Mouse (Mus musculus) G1E-ER4 (cell line): ENCODE data around the gene Serpinb9. TPM values are rescaled to one million over a fixed set of nuclear protein-coding genes. Genes with fewer than 3 reads are reported as not detected.

Source experiments
- GATA1 ChIP-seq: IDR thresholded peaks from one replicate; pipeline ENCODE4 v1.8.0; 2012; ENCODE audit warnings: low read length, inconsistent platforms
- polyA plus RNA-seq: library from polyadenylated mRNA; stranded (reverse); fragments of >175 nt; gene quantifications from 2 replicates; pipeline ENCODE4 v1.2.3, GENCODE M21; 2012

The Serpinb9 gene
- polyA plus RNA-seq, 1 experiment, result 0.11 TPM

DNA sequence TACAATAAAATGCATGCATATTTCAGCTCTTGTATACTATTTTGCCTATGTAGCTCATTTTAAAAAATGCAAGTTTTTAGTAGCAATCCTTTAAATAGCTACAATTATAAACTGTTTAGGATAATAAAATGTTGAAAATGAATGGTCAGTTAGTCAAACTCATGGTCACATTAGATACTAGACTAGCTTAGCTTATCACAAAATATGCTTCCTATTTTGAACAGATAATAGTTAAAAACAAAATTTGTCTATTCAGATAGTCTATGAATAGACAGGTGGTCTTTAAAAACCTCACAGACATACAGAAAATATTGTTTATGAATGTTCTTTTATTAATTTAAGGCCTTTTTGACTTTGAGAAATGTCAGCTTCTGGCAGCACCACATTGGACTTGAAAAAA lies 16.8 kb upstream of the Serpinb9 start:
- TF ChIP-seq GATA1, result no peak

DNA sequence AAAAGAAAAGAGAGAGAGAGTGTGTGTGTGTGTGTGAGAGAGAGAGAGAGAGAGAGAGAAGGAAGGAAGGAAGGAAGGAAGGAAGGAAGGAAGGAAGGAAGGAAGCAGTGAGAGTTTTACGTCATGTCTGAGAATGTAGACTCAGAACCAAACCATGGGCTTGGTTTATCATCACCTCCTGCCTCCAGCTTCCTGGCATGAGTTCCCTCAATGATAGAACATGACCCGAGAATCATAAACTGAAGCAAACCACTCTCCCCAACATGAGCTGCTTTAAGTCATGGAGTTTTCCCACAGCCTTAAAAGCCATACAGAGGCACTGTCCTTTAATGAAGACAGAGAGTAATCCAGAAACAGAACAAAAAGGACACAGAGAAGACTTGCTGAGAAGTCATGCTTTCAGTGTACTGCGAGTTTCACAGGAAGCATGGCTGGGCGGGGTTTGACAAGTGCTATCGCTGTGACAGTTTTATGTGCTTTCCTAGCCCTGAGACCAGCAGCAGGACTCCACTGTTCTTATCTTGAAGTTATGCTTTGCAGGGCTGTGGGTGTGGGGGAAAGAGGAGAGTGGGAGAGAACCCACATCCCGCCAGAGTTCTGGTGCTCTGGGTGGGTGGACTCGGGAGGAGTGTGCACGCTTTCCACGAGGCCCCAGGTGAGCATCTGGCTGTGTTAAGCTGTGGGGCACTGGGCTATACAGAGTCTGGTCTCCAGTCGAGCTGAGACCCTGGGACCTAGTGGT lies 9.7 kb upstream of the Serpinb9 start:
- no peak for TF ChIP-seq GATA1

DNA sequence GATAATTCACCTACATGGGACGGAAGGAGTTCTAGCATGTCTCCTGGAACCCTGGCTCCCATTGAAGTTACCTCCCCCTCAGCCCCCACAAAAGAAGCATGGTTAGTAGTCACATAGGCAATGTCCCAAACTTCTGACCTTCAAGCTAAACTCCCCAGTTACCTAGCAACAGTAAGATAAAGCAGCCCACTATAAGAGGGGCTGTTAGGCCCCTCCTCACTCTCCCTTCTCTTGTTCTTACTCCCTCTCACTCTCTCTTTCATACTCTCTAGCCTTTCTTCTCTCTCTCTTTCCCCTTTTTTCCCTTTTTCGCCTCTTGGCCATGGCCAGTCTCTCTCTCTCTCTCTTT lies 9.2 kb upstream of the Serpinb9 start:
- no peak for TF ChIP-seq GATA1

- no peak for TF ChIP-seq GATA1
These were observed 8.0 kb upstream of the Serpinb9 start for GRCm38 (mm10) chr13:32995051-32995450.

DNA sequence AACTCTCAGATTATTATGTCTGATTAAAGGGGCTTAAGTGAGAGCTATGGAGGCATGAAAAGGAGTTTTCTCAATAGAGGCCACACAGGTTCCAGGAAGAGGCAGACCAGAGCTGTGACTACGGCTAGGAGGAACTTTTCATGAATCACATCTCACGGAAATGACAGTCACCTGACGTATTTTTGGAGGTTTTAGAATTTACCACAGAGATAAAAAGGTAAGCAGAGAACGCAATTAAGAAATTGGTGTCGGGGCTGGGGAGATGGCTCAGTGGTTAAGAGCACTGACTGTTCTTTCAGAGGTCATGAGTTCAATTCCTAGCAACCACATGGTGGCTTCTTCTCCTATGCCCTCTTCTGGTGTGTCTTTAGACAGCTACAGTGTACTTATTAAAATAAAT lies 1.7 kb upstream of the Serpinb9 start:
- no peak for TF ChIP-seq GATA1

DNA sequence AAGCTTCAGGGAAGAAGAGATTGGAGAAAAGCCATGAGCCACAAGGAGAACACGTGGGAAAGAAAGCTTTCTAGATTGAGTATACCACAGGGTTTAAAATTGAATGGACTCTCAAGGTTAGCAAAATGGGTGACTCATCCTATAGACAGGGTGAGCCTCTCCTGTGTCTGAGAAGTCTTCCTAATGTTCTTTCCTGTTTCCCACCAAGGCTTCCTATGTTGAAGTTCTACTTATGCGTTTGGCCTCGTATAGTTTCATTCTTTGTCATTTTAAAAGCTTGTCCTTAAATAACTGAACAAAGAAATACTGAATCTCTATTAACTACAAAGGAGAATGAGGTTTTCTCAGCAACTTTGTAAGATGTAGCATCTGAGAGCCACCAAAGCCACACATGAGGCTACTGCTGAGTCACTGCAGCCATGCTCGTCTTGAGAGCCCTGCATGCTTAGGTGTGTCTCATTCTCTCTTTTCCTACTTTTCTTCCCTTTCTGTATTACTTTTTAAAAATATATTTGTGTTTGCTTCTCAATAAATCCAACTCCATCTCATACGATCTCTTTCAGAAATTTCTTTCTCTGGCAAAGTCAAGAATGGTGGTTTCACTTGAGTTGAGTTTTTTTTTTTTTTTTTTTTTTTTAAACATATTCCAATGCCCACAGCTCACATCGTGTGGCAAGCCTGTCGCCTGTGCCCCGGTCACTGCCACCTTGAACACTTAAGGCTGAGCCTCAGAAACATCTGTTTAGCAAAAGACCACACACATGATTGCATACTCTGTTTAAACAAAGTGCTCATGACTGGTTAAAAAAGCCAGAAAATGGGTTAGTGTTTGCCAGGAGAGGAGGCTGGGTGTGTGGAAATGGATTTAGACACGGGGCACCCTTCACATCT lies 718 bp downstream of the Serpinb9 start:
- no peak for TF ChIP-seq GATA1

GRCm38 (mm10) chr13:33004414-33005105 lies 1.5 kb downstream of the Serpinb9 start:
- TF ChIP-seq GATA1, result no peak

- TF ChIP-seq GATA1, result no peak
These were observed 2.5 kb downstream of the Serpinb9 start for GRCm38 (mm10) chr13:33005501-33006075.

DNA sequence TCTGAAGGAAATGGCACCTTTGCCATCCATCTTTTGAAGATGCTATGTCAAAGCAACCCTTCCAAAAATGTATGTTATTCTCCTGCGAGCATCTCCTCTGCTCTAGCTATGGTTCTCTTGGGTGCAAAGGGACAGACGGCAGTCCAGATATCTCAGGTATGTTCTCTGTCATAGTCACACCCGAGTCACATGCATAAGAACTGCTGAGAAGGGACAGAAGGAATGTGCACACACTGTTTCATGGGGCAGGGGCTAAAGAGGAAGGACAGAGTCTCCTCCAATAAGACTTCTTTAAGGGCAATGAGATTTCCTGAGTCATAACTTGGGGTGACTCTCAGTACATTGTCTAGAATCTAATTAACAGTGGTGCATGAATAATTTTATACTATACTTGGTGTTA lies 3.5 kb downstream of the Serpinb9 start:
- no peak for TF ChIP-seq GATA1

- no peak for TF ChIP-seq GATA1
These were observed 9.3 kb downstream of the Serpinb9 start for GRCm38 (mm10) chr13:33012395-33012794.

GRCm38 (mm10) chr13:33013271-33013670 lies 10.2 kb downstream of the Serpinb9 start:
- TF ChIP-seq GATA1, result no peak

DNA sequence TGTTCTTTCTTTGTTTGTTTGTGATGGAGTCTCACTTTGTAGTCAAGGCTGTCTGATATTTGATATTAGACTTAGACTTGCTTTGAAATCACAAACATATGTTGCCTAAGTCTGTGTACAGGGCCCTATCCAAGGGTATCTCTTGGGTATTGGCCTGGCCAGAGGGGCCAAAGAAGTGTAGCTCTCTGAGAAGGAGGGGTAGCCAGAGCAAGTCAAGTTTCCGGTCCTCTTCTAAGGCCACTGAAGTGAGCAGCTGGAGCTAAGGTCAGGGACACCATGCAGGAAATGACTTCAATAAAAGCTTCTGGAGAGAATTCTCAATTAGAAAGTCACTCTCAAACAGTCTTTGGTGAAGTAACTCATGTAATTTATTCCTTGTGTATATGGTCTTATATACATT lies 19.3 kb downstream of the Serpinb9 start:
- TF ChIP-seq GATA1, result no peak

GRCm38 (mm10) chr13:33026427-33027057 lies 23.5 kb downstream of the Serpinb9 start:
- no peak for TF ChIP-seq GATA1

DNA sequence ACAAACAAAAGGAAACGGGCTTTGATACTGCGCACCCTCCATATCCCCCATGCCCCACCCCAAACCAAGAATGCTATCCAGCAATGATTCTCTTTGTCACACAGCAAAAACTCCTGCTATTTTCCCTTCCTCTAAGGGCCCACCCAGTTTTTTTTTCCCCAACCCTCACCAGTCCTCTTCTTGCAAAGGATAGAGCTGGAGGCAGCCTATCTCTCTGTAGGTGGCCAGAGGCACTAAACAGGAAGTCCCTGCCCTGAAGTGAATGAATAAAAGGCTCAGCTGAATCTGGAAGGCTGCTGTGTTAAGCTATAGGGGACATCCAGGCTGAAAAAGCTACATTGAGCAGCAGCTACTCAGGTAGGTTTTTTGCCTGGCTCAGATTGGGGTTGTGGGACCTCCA lies 24.2 kb downstream of the Serpinb9 start, which contains the start of gene Serpinb9b:
TSS of gene Serpinb9b (plus strand) at position 173 of the 400 bp plus-strand sequence.
- TF ChIP-seq GATA1, result no peak

- TF ChIP-seq GATA1, result no peak
These were observed 25.1 kb downstream of the Serpinb9 start for GRCm38 (mm10) chr13:33028146-33028545.

DNA sequence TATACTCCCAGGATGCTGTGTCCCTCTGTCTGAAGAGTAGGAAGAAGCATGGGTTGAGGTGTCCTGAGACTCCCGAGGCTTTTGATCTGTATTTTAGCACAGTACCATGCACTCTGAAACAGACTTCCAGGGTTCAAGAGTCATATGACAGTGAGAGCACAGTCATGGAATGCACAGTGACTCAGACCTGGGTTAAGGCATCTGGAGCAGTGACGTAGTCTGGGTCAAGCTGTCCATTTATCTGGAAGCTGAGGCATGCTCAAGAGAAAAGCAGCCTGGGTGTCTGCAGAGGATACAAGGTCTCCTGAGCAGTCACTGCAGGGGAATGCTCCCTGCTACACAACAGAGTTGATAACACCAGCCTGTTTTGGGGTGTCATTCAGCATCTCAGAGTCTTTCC lies 25.5 kb downstream of the Serpinb9 start:
- TF ChIP-seq GATA1, result no peak
